Mouse (Mus musculus): ENCODE data around the gene Mroh7.
"Not testable (repeated sequence)": the region's sequence is repeated elsewhere in the genome, so short reads cannot be mapped to it uniquely, and the experiment has no call there.

- not testable (repeated sequence) for TF ChIP-seq CTCF (IDR thresholded peaks at IDR 0.05; ENCODE audit: borderline replicate concordance, insufficient read depth, low read depth, low read length); POLR2A (IDR thresholded peaks at IDR 0.05; ENCODE audit: borderline replicate concordance, insufficient read depth, low read length)
Observed at GRCm38 (mm10) chr4:106775767-106776166, 45.0 kb upstream of the Mroh7 start.
